Mouse (Mus musculus): ENCODE measurements around the gene Fam111a. TPM values are rescaled to one million over a fixed set of nuclear protein-coding genes. Genes with fewer than 3 reads are reported as not detected.

Fam111a gene
- total RNA-seq, 2 experiments from 2014 or later = 9.8 to 12.1 TPM

DNA sequence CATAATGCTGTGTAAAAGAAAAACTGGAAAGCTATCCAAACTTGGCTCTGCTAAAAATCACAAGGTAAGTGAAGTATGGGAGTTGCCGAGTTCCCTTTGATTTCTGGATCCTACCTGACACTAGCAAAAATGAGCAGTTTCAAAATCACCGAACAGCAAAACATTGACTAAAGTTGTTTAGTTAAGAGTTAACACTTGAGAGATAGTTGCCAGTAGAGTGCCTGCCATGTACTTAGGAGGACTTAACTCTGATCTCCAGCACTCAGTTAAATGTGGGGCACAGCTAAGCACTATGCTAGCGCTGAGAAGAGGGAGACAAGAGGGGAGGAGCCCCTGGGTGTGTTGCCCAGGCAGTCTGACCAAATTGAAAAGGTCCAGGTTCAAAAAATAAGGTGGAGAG lies 53.1 kb downstream of the Fam111a start:
- DNase-seq = no peak
- intact Hi-C loops (cut with DNase I) = loop anchor here (5.0 to 10.0 kb wide), 2 partner anchors 219 to 584 kb away; no protein-coding TSS in a partner anchor

DNA sequence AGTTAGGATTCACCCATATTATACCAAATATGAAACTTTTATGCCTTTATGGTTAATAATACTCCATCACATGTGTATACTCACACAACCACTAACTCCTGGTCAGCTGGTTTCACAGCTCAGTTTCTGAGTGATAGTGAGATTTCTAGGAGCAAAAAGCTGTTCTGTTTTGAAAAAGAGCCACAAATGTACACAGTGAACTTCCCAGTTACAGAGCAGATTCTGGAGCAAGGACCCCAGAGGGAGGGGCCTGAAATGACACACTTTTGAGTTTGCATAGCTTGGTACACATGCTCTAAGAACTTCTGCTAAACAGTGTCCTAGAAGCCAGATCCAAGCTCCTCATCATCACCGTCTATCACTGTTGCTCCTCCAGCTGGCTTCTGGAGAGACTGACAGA lies 54.1 kb downstream of the Fam111a start, which contains the start of gene Gm4952:
TSS of gene Gm4952 (plus strand) at position 301 of the 400 bp plus-strand sequence.
- no peak for DNase-seq
- intact Hi-C loops (cut with DNase I) = loop anchor here (5.0 to 10.0 kb wide), 2 partner anchors 218 to 585 kb away; no protein-coding TSS in a partner anchor

- no peak for DNase-seq
Observed at GRCm38 (mm10) chr19:12600684-12601480, 55.3 kb downstream of the Fam111a start.

DNA sequence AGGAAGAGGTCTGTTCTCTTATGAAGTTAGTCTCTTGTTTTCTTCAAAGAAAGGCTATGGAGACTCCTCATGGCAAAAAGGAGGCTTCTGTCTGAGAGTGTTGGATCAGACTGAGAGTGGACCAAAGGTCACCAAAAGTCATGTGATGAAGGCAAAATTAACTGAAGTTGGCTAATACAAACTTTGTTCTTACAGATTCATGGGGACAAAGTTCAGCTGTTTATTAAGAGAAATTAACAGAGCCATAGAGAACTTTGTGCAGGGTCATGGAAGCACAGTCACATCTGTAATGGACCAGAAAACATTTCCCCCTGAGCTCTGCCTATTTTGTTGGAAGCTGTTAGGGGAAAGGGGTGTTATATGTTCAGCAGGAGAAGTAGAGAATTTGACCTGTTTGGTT lies 62.8 kb downstream of the Fam111a start:
- no peak for DNase-seq
- intact Hi-C loops (cut with DNase I) = no loop called here

More at GRCm38 (mm10) chr19:12600684-12601480, 55.3 kb downstream of the Fam111a start:
- intact Hi-C loops (cut with DNase I) = no loop called here

DNA sequence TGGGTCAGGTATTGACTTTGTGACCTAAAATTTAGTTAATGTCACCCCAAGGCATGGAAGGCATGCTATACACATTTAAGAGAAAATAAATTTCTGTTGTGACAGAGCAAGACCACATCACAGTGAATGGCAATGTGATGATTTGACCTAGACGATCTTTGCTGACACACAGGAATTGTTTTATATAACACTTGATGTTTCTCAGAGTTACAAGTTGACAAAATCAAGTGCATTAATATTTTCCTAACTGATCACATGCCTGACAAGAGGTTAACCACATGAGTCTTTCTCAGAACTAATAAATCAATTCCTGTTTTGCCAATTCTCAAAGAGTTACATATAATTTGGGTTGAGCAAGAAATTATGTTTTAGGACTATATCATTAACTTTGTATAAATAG lies 68.1 kb downstream of the Fam111a start:
- no peak for DNase-seq
- intact Hi-C loops (cut with DNase I) = no loop called here

- intact Hi-C loops (cut with DNase I) = no loop called here
Observed at GRCm38 (mm10) chr19:12633176-12633575, 87.6 kb downstream of the Fam111a start, which contains the start of gene Glyat. Gene Glyat, plus strand, starts transcription at chr19:12633308.

DNA sequence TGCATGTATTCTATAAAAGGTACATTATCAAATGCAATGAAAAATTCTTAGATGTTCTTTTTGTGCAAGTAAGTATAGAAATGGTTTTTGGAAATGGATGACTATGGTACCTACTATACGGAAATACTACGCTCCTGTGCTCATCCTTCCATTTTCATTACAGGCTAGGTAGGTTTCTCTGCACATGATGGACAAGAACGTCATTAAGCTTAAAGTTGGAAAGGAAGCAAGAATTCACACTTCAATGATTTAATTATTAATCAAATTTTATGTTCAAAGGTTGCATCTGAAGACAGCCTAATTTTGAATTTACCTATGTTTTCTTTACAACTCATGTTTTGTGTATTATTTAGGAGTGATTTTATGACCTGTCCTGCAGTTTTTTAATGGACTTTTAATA lies 88.7 kb downstream of the Fam111a start:
- no peak for DNase-seq
- intact Hi-C loops (cut with DNase I) = no loop called here

More at GRCm38 (mm10) chr19:12633176-12633575, 87.6 kb downstream of the Fam111a start, which contains the start of gene Glyat:
- no peak for DNase-seq

GRCm38 (mm10) chr19:12634963-12635362 lies 89.4 kb downstream of the Fam111a start:
- DNase-seq = no peak

DNA sequence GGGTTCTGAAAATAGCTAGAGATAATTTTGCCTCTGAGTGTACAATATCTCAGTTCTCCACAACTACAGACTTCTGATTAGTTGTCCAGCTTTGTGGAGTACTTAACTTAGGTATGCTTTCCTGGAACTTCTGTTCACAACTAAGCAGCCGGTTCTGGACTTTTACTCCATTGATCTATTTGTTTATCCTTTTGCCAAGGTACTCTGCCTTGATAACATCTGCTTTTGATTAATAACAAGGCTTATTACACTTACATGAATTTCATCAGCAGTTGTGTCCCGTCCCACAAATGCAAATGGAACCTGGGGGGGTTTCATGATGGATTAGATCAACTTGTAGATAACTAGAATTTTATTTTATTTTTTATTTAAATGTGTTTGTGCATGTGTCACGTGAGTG lies 91.3 kb downstream of the Fam111a start:
- intact Hi-C loops (cut with DNase I) = no loop called here

More at GRCm38 (mm10) chr19:12634963-12635362, 89.4 kb downstream of the Fam111a start:
- intact Hi-C loops (cut with DNase I) = no loop called here

DNA sequence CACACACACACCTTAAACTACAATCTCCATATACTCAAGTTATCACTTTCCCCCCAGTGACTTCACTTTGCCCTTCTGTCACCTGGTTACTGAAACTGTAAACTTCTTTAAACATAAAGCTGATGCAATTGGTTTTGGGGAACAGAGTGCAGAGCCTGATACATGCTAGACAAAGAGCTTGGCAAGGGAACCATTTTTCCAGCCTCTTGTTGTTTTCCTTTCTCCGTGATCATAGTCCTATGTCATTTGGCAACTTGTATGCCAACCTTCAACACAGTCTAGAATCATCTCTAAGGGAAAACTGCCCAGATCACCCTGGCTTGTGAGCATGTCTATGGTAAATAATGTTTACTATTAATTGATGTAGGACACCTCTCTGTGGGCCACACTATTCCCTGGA lies 92.5 kb downstream of the Fam111a start:
- intact Hi-C loops (cut with DNase I) = no loop called here
- no peak for DNase-seq

More for the DNA sequence above, 91.3 kb downstream of the Fam111a start:
- no peak for DNase-seq

Other genes starting within 250 kb of the Fam111a start
- gene Olfr1436, start 246.6 kb upstream of the Fam111a start, total RNA-seq (2021) = not detected
- not detected for gene Olfr1437, start 220.6 kb upstream of the Fam111a start, total RNA-seq (2021)
- gene Olfr1438-ps1, start 209.8 kb upstream of the Fam111a start, total RNA-seq (2021) = not detected
- gene Olfr1440, start 158.5 kb upstream of the Fam111a start, total RNA-seq (2021) = not detected
- gene Olfr1441, start 128.3 kb upstream of the Fam111a start, total RNA-seq (2021) = not detected
- not detected for gene Pfpl, start 117.8 kb upstream of the Fam111a start, total RNA-seq (2021)
- 1 to 10 TPM; 4.8 to 5.3 TPM for gene Mpeg1, start 85.0 kb upstream of the Fam111a start, total RNA-seq (2021)
- gene Dtx4, start 44.3 kb upstream of the Fam111a start, total RNA-seq (2021) = 10 to 100 TPM in 1 of 2 experiments, 1 to 10 TPM in 1; 9.6 to 10.7 TPM
- gene Gm4952, start 54.2 kb downstream of the Fam111a start, total RNA-seq (2021) = not detected
- gene Glyat, start 87.6 kb downstream of the Fam111a start, total RNA-seq (2021) = not detected
- not detected for gene Olfr1442, start 124.7 kb downstream of the Fam111a start, total RNA-seq (2021)
- not detected for gene Olfr1443, start 132.4 kb downstream of the Fam111a start, total RNA-seq (2021)
- gene Keg1, start 150.0 kb downstream of the Fam111a start, total RNA-seq (2021) = not detected
- gene Cntf, start 219.9 kb downstream of the Fam111a start, total RNA-seq (2021) = 1 to 10 TPM; 1.5 to 2.9 TPM